Mouse (Mus musculus) adipocyte (in vitro differentiated cells): ENCODE results near the gene Zc2hc1b.

Experiments
- DNase-seq: peaks from one replicate; pipeline ENCODE4 v3.0.0-alpha.2; 2016; ENCODE audit warnings: low spot score

The Zc2hc1b gene

DNA sequence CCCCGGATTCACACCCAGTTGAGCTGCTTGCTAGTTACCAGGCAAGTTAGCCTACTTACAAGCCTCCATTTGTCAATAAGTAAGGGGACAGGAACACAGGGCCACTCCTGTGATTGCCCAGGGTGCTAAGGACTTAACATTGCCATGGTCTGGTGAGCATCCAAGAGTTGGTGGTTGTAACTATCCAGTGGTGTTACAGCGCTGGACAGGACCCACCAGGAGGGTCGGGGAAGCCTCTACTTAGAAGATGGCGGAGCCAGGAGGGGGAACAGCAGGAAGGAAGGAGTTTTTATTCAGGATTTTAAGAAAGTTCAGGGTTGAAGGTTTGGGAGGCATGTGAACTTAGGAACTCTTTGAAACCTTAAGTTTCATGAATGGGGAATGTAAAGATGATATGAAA, 64.2 kb downstream of the Zc2hc1b start:
- no peak for DNase-seq

GRCm38 (mm10) chr10:13112849-13113248, 65.0 kb downstream of the Zc2hc1b start:
- DNase-seq: no peak

DNA sequence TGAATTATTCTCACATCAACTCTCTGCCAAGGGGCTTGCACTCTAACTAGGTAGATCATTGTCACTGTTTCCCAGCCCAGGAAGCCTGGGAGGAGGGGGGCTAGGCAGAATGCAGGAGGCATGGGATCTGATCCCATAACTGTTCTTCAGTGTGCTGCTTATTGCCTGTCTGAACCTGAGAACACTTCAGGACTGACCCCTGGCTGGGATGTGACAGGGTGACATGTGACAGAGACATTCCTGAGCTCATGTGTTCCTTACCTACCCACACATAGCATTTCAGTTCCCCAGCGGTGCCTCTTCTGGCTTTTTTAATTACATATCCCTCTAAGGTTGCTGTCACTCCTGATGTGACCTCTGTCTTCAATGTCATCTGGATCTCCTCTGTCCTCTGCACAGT, 68.0 kb downstream of the Zc2hc1b start:
- no peak for DNase-seq

GRCm38 (mm10) chr10:13108847-13109246, 69.0 kb downstream of the Zc2hc1b start:
- DNase-seq: no peak

DNA sequence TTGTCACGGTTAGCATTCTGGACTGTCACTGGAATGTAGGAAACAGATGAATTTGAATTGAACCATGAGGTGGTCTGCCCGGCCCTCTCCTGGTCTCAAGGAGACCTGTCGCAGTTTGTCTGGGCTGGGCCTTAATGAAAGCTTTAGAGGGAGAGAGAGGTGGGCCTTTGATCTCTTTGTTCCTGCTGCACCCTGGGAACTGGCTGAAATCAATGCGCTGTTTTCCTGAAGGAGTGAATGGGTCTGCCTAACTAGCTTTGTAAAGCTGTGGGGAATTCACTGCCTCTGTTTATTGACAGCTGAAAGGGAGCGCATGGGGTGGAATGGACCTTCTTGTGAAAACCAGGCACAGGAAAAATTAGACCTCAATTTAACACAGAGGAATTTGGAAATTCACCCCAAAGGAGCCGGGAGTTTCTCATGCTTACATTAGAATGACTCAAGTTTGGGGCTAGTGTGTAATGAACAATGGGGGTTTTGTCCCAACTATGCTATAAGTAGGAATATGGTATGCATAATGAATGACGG, 69.7 kb downstream of the Zc2hc1b start:
- no peak for DNase-seq

- DNase-seq: no peak
Measured at GRCm38 (mm10) chr10:13106909-13107624, 70.8 kb downstream of the Zc2hc1b start.

- DNase-seq: no peak
Measured at GRCm38 (mm10) chr10:13103838-13104237, 74.0 kb downstream of the Zc2hc1b start.

DNA sequence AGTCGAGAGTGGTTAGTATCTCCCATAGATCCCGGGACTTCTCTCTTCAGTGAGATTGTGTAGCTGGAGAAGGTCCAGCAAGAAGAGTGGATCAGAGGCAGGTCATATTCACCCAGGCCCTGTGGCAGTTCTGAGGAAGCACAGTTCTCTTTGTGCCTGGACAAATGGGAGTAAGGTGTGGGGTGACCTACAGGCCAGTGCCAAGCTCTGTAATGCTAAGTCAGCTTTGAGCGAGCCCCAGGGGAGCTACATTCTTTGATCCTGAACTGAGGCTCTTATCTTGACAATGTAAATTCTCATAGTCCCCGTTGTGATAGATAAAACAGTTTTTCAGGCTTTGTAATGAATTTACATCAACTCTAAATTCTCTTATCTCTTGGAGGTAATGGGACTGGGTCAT, 75.5 kb downstream of the Zc2hc1b start:
- no peak for DNase-seq

DNA sequence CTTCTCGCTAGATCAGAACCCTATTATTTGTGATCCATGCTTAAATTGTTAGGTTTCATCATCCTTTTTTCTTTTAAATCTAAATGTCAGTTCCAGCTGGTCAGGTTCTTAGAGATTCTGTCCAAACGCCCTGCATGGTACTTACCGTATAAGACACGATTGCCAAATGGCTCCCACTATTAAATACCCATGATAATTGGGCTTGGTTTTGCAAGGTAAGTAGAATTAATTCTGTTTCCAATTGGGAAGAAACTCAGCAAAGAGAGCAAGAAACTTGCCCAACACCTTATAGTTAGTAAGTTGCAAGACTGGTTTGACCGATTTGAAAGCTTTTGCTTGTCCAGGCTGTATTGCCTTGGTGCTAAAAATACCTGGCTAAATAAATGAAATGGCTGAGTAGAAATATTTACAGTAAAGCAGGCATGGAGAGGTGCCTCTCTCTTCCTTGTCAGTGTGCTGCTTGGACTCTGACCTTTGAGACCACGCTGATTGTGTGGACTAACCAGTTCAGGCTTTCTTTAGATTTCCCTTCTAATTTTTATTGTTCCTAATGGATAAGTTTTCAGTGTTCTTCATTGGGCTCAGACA, 77.7 kb downstream of the Zc2hc1b start:
- DNase-seq: no peak
